Mouse (Mus musculus): ENCODE results near the gene Rnase10. TPM values are rescaled to one million over a fixed set of nuclear protein-coding genes. Genes with fewer than 3 reads are reported as not detected.
"Not testable (repeated sequence)": the region's sequence is repeated elsewhere in the genome, so short reads cannot be mapped to it uniquely, and the experiment has no call there.

Rnase10 gene
- polyA plus RNA-seq, 1 experiment from 2014 or later: not detected

DNA sequence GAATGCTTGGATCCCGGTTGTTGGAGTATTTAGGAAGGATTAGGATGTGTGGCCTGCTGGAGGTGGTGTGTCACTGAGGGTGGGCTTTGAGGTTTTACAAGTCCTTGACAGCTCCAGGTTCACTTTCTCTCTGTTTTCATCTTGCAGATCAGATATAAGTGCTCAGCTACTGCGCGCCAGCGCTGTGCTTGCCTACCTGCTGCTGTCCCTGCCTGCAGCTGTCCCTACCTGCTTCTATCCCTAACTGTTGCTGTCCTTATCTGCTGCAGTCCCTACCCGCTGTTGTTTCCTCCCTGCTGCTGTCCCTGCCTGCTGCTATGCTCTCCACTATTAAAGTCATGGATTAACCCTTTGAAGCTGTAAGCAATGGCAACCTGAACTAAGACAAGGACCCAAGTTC is 32.5 kb upstream of the Rnase10 start:
- no peak overlapping the region for H3K9ac ChIP-seq (ENCODE audit: low read length)
- H3K4me3 ChIP-seq (ENCODE audit: low read depth, low read length): no peak overlapping the region
- no peak overlapping the region for H3K4me2 ChIP-seq (ENCODE audit: low read depth)
- WGBS: 73% methylated on average over 5 of the region's 5 CpGs
- no peaks in the 10 kb centered on the region for H3K27me3 ChIP-seq (ENCODE audit: control insufficient read depth, insufficient read depth, low read length)
- no peaks in the 10 kb centered on the region for H3K36me3 ChIP-seq (ENCODE audit: control insufficient read depth, insufficient read depth, low read length)
- H3K27ac ChIP-seq (ENCODE audit: low read depth, low read length): no peak overlapping the region
- no peaks in the 10 kb centered on the region for H3K4me1 ChIP-seq (ENCODE audit: control insufficient read depth, insufficient read depth, low read length)
- DNase-seq (ENCODE audit: low spot score) (no peak), ATAC-seq (ENCODE audit: insufficient read depth, low FRiP score, low TSS enrichment) (no peak)
- no peaks in the 10 kb centered on the region for H3K9me3 ChIP-seq (ENCODE audit: control insufficient read depth, low read length)

DNA sequence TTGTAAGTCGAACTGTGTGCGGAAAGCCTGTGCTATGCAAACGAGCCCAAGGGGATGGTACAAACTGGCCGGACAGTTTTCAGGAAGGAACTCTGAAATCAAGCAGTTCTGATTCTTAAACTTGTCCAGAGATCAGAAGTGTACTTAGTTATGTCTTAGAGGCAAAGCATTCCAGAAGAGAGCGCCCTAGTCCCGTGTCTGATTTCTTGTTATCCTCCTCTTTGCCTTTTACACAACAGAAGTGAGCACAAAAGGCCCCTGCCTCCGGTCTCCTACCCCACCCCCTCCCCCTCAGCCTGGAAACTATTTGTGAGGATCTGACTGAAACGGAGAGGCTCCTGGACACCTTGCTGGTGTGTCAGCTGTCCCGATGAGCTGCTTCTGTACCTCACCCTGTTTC is 30.9 kb upstream of the Rnase10 start:
- no peak for ATAC-seq (ENCODE audit: insufficient read depth, low FRiP score, low TSS enrichment)
- Histone ChIP-seq H3K27me3 (ENCODE audit: control insufficient read depth, insufficient read depth, low read length) (no peaks in the 10 kb centered on the region), H3K9ac (ENCODE audit: low read length) (peak overlapping the region; percentile 9; the same call in 1 of the 2 replicates), H3K4me1 (ENCODE audit: control insufficient read depth, insufficient read depth, low read length) (no peaks in the 10 kb centered on the region), H3K4me3 (ENCODE audit: low read depth, low read length) (no peak overlapping the region), H3K36me3 (ENCODE audit: control insufficient read depth, insufficient read depth, low read length) (no peaks in the 10 kb centered on the region), H3K27ac (ENCODE audit: low read depth, low read length) (no peak overlapping the region), H3K9me3 (ENCODE audit: control insufficient read depth, low read length) (no peaks in the 10 kb centered on the region), H3K4me2 (ENCODE audit: low read depth) (no peak overlapping the region)
- peak; percentile 18 for DNase-seq (ENCODE audit: low spot score)
- 21% methylated on average over 9 of the region's 9 CpGs for WGBS

DNA sequence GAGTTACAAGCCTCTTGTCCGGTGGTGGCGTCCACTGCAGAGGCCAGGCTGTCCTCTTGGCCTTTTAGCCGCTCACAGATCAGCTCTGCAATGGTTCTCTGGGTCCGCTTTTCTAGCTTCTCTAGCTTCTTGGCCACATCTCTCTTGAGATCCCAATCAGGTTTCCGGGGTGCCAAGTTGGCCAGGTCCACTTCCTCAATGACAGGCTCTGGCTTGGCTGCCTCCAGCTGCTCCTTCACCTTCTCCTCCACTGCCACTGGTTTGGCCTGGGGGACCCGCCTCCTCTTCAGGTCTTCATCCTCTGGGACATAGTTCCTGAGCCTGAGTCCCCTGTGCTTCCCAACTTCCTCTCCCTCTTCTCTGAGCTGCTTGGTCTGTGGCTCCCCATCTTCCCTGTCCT is 29.1 kb upstream of the Rnase10 start:
- H3K36me3 ChIP-seq (ENCODE audit: control insufficient read depth, insufficient read depth, low read length); H3K27me3 ChIP-seq (ENCODE audit: control insufficient read depth, insufficient read depth, low read length); DNase-seq (ENCODE audit: low spot score); H3K9me3 ChIP-seq (ENCODE audit: control insufficient read depth, low read length); H3K4me1 ChIP-seq (ENCODE audit: control insufficient read depth, insufficient read depth, low read length); H3K27ac ChIP-seq (ENCODE audit: low read depth, low read length); H3K9ac ChIP-seq (ENCODE audit: low read length); ATAC-seq (ENCODE audit: insufficient read depth, low FRiP score, low TSS enrichment); H3K4me2 ChIP-seq (ENCODE audit: low read depth); H3K4me3 ChIP-seq (ENCODE audit: low read depth, low read length): not testable (repeated sequence)
- WGBS: 88% methylated on average over 6 of the region's 6 CpGs

- Histone ChIP-seq H3K27ac (ENCODE audit: low read depth, low read length) (no peak overlapping the region), H3K36me3 (ENCODE audit: control insufficient read depth, insufficient read depth, low read length) (no peaks in the 10 kb centered on the region), H3K9me3 (ENCODE audit: control insufficient read depth, low read length) (no peaks in the 10 kb centered on the region), H3K4me3 (ENCODE audit: low read depth, low read length) (no peak overlapping the region), H3K4me1 (ENCODE audit: control insufficient read depth, insufficient read depth, low read length) (no peaks in the 10 kb centered on the region), H3K9ac (ENCODE audit: low read length) (no peak overlapping the region), H3K27me3 (ENCODE audit: control insufficient read depth, insufficient read depth, low read length) (no peaks in the 10 kb centered on the region), H3K4me2 (ENCODE audit: low read depth) (no peak overlapping the region)
- no peak for DNase-seq (ENCODE audit: low spot score)
- ATAC-seq (ENCODE audit: insufficient read depth, low FRiP score, low TSS enrichment): no peak
Observed at GRCm38 (mm10) chr14:50979631-50980030, 27.9 kb upstream of the Rnase10 start.

GRCm38 (mm10) chr14:50981207-50981606 is 26.3 kb upstream of the Rnase10 start:
- no peak overlapping the region for H3K27ac ChIP-seq (ENCODE audit: low read depth, low read length)
- no peaks in the 10 kb centered on the region for H3K4me1 ChIP-seq (ENCODE audit: control insufficient read depth, insufficient read depth, low read length)
- H3K27me3 ChIP-seq (ENCODE audit: control insufficient read depth, insufficient read depth, low read length): no peaks in the 10 kb centered on the region
- no peak for DNase-seq (ENCODE audit: low spot score)
- no peak overlapping the region for H3K4me2 ChIP-seq (ENCODE audit: low read depth)
- no peak overlapping the region for H3K9ac ChIP-seq (ENCODE audit: low read length)
- H3K9me3 ChIP-seq (ENCODE audit: control insufficient read depth, low read length): no peaks in the 10 kb centered on the region
- H3K36me3 ChIP-seq (ENCODE audit: control insufficient read depth, insufficient read depth, low read length): no peaks in the 10 kb centered on the region
- 46% methylated on average over 2 of the region's 2 CpGs for WGBS
- no peak for ATAC-seq (ENCODE audit: insufficient read depth, low FRiP score, low TSS enrichment)
- no peak overlapping the region for H3K4me3 ChIP-seq (ENCODE audit: low read depth, low read length)

DNA sequence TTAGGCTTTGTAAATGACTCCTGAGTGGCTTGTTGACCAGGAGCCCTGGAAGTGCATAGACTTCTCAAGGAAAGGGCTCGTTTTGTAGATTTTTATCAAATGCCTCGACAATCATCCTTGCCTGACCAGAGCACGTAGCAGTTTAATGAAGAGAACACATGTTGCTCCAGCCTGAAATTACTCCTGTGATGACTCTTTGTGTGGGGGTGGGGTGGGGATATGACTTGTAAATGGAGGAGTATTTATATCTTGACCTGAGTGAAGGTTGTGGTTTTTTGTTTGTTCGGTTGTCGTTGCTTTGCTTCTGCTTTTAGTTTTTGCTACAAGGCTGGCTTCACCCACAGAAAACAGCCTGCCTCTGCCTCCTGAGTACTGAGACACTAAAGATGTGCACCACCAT is 25.7 kb upstream of the Rnase10 start:
- Histone ChIP-seq H3K4me1 (ENCODE audit: control insufficient read depth, insufficient read depth, low read length) (no peaks in the 10 kb centered on the region), H3K9me3 (ENCODE audit: control insufficient read depth, low read length) (no peaks in the 10 kb centered on the region), H3K4me3 (ENCODE audit: low read depth, low read length) (no peak overlapping the region), H3K9ac (ENCODE audit: low read length) (no peak overlapping the region), H3K27ac (ENCODE audit: low read depth, low read length) (no peak overlapping the region), H3K27me3 (ENCODE audit: control insufficient read depth, insufficient read depth, low read length) (no peaks in the 10 kb centered on the region), H3K4me2 (ENCODE audit: low read depth) (no peak overlapping the region), H3K36me3 (ENCODE audit: control insufficient read depth, insufficient read depth, low read length) (no peaks in the 10 kb centered on the region)
- no peak for DNase-seq (ENCODE audit: low spot score)
- 86% methylated on average over 5 of the region's 5 CpGs for WGBS
- no peak for ATAC-seq (ENCODE audit: insufficient read depth, low FRiP score, low TSS enrichment)

DNA sequence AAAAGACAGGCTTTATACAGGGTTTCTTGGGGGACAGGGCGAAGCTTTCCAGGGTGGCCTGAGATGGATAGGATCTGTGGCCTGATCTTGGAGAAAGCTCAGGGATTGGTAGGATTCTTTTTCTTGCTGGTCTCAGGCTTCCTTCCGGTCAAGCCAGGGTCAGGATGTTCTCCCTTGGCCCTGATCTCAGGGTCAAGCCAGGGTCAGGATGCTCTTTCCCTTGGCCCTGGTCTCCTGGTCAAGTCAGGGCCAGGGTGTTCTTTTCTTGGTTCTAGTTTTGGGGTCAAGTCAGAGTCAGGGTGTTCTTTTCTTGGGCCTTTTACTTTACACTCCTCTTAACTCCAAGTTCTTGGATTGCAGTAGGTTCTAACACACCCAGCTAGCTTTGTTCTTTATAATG is 19.9 kb upstream of the Rnase10 start:
- H3K27ac ChIP-seq (ENCODE audit: low read depth, low read length): no peak overlapping the region
- no peak overlapping the region for H3K4me3 ChIP-seq (ENCODE audit: low read depth, low read length)
- H3K27me3 ChIP-seq (ENCODE audit: control insufficient read depth, insufficient read depth, low read length): no peaks in the 10 kb centered on the region
- H3K36me3 ChIP-seq (ENCODE audit: control insufficient read depth, insufficient read depth, low read length): no peaks in the 10 kb centered on the region
- H3K9ac ChIP-seq (ENCODE audit: low read length): no peak overlapping the region
- ATAC-seq (ENCODE audit: insufficient read depth, low FRiP score, low TSS enrichment) (no peak), DNase-seq (ENCODE audit: low spot score) (no peak)
- no peak overlapping the region for H3K4me2 ChIP-seq (ENCODE audit: low read depth)
- WGBS: 86% methylated on average over 2 of the region's 2 CpGs
- no peaks in the 10 kb centered on the region for H3K4me1 ChIP-seq (ENCODE audit: control insufficient read depth, insufficient read depth, low read length)
- H3K9me3 ChIP-seq (ENCODE audit: control insufficient read depth, low read length): no peaks in the 10 kb centered on the region

DNA sequence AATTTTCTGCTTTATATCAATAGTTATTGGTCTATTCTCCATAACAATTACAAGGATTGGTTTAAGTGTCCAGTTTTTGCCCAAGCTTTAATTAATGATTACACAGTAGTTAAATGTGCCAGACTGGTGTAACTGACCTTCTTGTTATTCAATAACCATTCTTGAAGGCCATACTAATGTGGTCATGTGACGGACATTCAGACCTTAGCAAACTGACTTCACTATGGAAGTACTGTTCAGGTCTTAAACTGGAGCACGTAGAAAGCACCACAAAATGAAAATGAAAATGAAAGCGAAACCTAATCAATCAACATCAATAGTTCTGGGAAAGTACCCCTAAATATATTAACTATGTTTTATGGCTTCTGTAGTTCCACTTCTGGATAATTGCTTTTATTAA is 16.5 kb upstream of the Rnase10 start:
- WGBS: 87% methylated on average over 3 of the region's 3 CpGs
- DNase-seq (ENCODE audit: low spot score): no peak

GRCm38 (mm10) chr14:50997088-50997487 is 10.5 kb upstream of the Rnase10 start:
- no peaks in the 10 kb centered on the region for H3K27me3 ChIP-seq (ENCODE audit: control insufficient read depth, insufficient read depth, low read length)
- H3K4me2 ChIP-seq (ENCODE audit: low read depth): no peak overlapping the region
- DNase-seq (ENCODE audit: low spot score): no peak
- no peaks in the 10 kb centered on the region for H3K36me3 ChIP-seq (ENCODE audit: control insufficient read depth, insufficient read depth, low read length)
- WGBS: 77% methylated on average over 3 of the region's 3 CpGs
- ATAC-seq (ENCODE audit: insufficient read depth, low FRiP score, low TSS enrichment): no peak
- no peak overlapping the region for H3K27ac ChIP-seq (ENCODE audit: low read depth, low read length)
- no peaks in the 10 kb centered on the region for H3K4me1 ChIP-seq (ENCODE audit: control insufficient read depth, insufficient read depth, low read length)
- H3K9ac ChIP-seq (ENCODE audit: low read length): no peak overlapping the region
- H3K9me3 ChIP-seq (ENCODE audit: control insufficient read depth, low read length): no peaks in the 10 kb centered on the region
- no peak overlapping the region for H3K4me3 ChIP-seq (ENCODE audit: low read depth, low read length)

More for the DNA sequence above, 16.5 kb upstream of the Rnase10 start:
- H3K36me3 ChIP-seq (ENCODE audit: control insufficient read depth, insufficient read depth, low read length): no peaks in the 10 kb centered on the region
- H3K4me3 ChIP-seq (ENCODE audit: low read depth, low read length): no peak overlapping the region
- H3K27me3 ChIP-seq (ENCODE audit: control insufficient read depth, insufficient read depth, low read length): no peaks in the 10 kb centered on the region
- H3K9ac ChIP-seq (ENCODE audit: low read length): no peak overlapping the region
- H3K27ac ChIP-seq (ENCODE audit: low read depth, low read length): no peak overlapping the region
- H3K4me2 ChIP-seq (ENCODE audit: low read depth): no peak overlapping the region
- no peak for ATAC-seq (ENCODE audit: insufficient read depth, low FRiP score, low TSS enrichment)
- no peaks in the 10 kb centered on the region for H3K4me1 ChIP-seq (ENCODE audit: control insufficient read depth, insufficient read depth, low read length)
- no peaks in the 10 kb centered on the region for H3K9me3 ChIP-seq (ENCODE audit: control insufficient read depth, low read length)
